Mouse (Mus musculus) cerebellum, adult 2 months (tissue): ENCODE measurements around the gene Frmd4a.

Experiments
- CTCF ChIP-seq: fragments of 200-500 bp; IDR thresholded peaks from 2 replicates; pipeline ENCODE4 v1.5.1; 2011; ENCODE audit warnings: low read depth, mild to moderate bottlenecking, control low read depth, low read length, moderate library complexity, borderline replicate concordance; ENCODE audit not compliant: insufficient read depth
- POLR2A ChIP-seq: fragments of 200-500 bp; IDR thresholded peaks from 2 replicates; pipeline ENCODE4 v1.6.1; 2011; ENCODE audit warnings: low read length, control low read depth, borderline replicate concordance; ENCODE audit not compliant: insufficient read depth

- no peak for TF ChIP-seq CTCF
- no peak for TF ChIP-seq POLR2A
Measured at GRCm38 (mm10) chr2:4399721-4400120, 382.2 kb downstream of the Frmd4a start.
